Mouse (Mus musculus) embryonic facial prominence, embryonic 10.5 days (tissue): ENCODE measurements around the gene Foxa1. TPM values are rescaled to one million over a fixed set of nuclear protein-coding genes. Genes with fewer than 3 reads are reported as not detected.

Experiments used
- DNase-seq: peaks from one replicate; pipeline ENCODE4 v3.0.0-alpha.2; 2017; ENCODE audit warnings: low spot score
- H3K27ac ChIP-seq: fragments of 300-500 bp; sonication (generic); replicated peaks from 2 replicates; pipeline ENCODE4 v1.5.1; 2016; ENCODE audit warnings: mild to moderate bottlenecking
- H3K27me3 ChIP-seq: fragments of 300-500 bp; sonication (generic); replicated peaks from 2 replicates; pipeline ENCODE4 v1.6.1; 2016; ENCODE audit warnings: low read depth, mild to moderate bottlenecking; ENCODE audit not compliant: poor library complexity, severe bottlenecking
- H3K36me3 ChIP-seq: fragments of 300-500 bp; sonication (generic); replicated peaks from 2 replicates; pipeline ENCODE4 v1.6.1; 2016; ENCODE audit warnings: mild to moderate bottlenecking, moderate library complexity
- H3K4me1 ChIP-seq: fragments of 300-500 bp; sonication (generic); 2 replicates; pipeline ENCODE4 v1.6.1; 2016
- H3K4me3 ChIP-seq: fragments of 300-500 bp; sonication (generic); 2 replicates; pipeline ENCODE4 v1.5.1; 2016; ENCODE audit warnings: mild to moderate bottlenecking, moderate library complexity
- H3K9me3 ChIP-seq: fragments of 300-500 bp; sonication (generic); 2 replicates; pipeline ENCODE4 v1.6.1; 2016; ENCODE audit warnings: mild to moderate bottlenecking
- WGBS: fragments of 180-500 bp; shearing (Covaris S2); methylation state at CpG from one replicate; pipeline ENCODE4 v1.1.7; 2016; 5-methylcytosine and 5-hydroxymethylcytosine counted together
- polyA plus RNA-seq: library from polyadenylated mRNA; unstranded; fragments of >200 nt; fragmentation: Nextera tagmentation; extraction: Ambion mirVana; gene quantifications from 2 replicates; pipeline ENCODE4 v1.2.1, GENCODE M21; 2016

The Foxa1 gene
- polyA plus RNA-seq, 1 experiment from 2014 or later: 0.72 TPM

GRCm38 (mm10) chr12:57537791-57538587 is 8.7 kb downstream of the Foxa1 start:
- under 1% methylated on average over 21 of the region's 21 CpGs for WGBS

GRCm38 (mm10) chr12:57536909-57537670 is 9.6 kb downstream of the Foxa1 start:
- H3K4me1 ChIP-seq: peaks cover 27% of the 10 kb centered on the region
- no peak overlapping the region for H3K27ac ChIP-seq
- WGBS: 3% methylated on average over 11 of the region's 11 CpGs
- peak; percentile 50 for DNase-seq
- H3K36me3 ChIP-seq: no peaks in the 10 kb centered on the region
- no peaks in the 10 kb centered on the region for H3K9me3 ChIP-seq
- peaks cover 100% of the 10 kb centered on the region for H3K27me3 ChIP-seq
- H3K4me3 ChIP-seq: no peak overlapping the region

More at GRCm38 (mm10) chr12:57537791-57538587, 8.7 kb downstream of the Foxa1 start:
- Histone ChIP-seq H3K4me1 (peaks cover 36% of the 10 kb centered on the region), H3K9me3 (no peaks in the 10 kb centered on the region), H3K36me3 (no peaks in the 10 kb centered on the region), H3K27me3 (peaks cover 100% of the 10 kb centered on the region), H3K4me3 (peak overlapping the region; percentile 51), H3K27ac (no peak overlapping the region)
- no peak for DNase-seq

GRCm38 (mm10) chr12:57536056-57536908 is 10.4 kb downstream of the Foxa1 start:
- H3K36me3 ChIP-seq: no peaks in the 10 kb centered on the region
- H3K4me3 ChIP-seq: no peak overlapping the region
- H3K27ac ChIP-seq: no peak overlapping the region
- 1% methylated on average over 25 of the region's 25 CpGs for WGBS
- H3K4me1 ChIP-seq: peaks cover 24% of the 10 kb centered on the region
- no peaks in the 10 kb centered on the region for H3K9me3 ChIP-seq
- peaks cover 100% of the 10 kb centered on the region for H3K27me3 ChIP-seq
- DNase-seq: peak; percentile 47

- Histone ChIP-seq H3K9me3 (no peaks in the 10 kb centered on the region), H3K27me3 (peaks cover 100% of the 10 kb centered on the region), H3K4me1 (peaks cover 31% of the 10 kb centered on the region), H3K36me3 (no peaks in the 10 kb centered on the region), H3K4me3 (peak overlapping the region; percentile 41), H3K27ac (no peak overlapping the region)
- WGBS: under 1% methylated on average over 39 of the region's 39 CpGs
- DNase-seq: peak; percentile 52
Measured at GRCm38 (mm10) chr12:57534879-57535611, 11.7 kb downstream of the Foxa1 start.

GRCm38 (mm10) chr12:57534517-57534878 is 12.2 kb downstream of the Foxa1 start:
- H3K4me1 ChIP-seq: peaks cover 31% of the 10 kb centered on the region
- no peaks in the 10 kb centered on the region for H3K36me3 ChIP-seq
- H3K27ac ChIP-seq: no peak overlapping the region
- DNase-seq: no peak
- 1% methylated on average over 6 of the region's 6 CpGs for WGBS
- H3K4me3 ChIP-seq: peak overlapping the region; percentile 41
- peaks cover 100% of the 10 kb centered on the region for H3K27me3 ChIP-seq
- no peaks in the 10 kb centered on the region for H3K9me3 ChIP-seq

DNA sequence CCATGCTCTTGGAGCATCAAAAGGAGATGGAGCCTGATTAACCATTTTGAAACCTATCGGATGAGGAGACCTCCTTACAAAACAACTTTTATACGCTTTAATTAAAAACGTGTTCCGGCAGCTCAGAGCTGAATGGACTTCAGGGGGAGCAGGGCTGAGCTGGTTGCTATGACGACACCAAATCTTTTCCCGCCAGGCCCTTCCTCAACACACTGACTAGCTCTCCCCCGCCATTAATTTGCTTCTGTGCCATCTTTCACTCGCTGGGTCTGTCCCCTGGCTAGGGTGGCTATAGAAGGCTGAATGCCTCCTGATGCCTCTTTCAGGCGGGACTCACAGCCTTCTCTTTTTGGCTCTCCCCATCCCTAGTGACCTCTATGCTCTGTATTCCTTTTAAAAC is 16.2 kb downstream of the Foxa1 start:
- DNase-seq: no peak
- Histone ChIP-seq H3K27me3 (peaks cover 69% of the 10 kb centered on the region), H3K4me3 (no peak overlapping the region), H3K27ac (no peak overlapping the region), H3K36me3 (no peaks in the 10 kb centered on the region), H3K9me3 (no peaks in the 10 kb centered on the region), H3K4me1 (peaks cover 17% of the 10 kb centered on the region)
- WGBS: 9% methylated on average over 9 of the region's 9 CpGs

DNA sequence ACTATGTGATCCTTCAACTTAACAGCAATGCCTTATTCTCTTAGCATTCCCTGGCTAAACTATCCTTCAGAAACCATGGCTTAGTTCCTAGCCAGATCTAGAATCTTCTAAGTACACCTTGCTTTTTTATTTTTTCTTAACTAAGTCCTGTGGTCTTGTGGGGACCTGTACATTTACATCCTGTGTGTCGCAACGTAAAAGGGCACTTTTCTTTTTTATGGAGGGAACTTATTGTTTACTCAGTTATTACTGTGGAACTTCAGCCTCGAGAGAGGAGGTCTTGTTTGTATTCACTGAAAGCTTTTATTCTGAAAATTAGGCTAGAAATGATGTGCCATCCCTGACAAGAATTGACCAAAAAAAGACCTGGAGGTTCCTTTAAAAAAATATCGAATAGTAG is 18.4 kb downstream of the Foxa1 start:
- Histone ChIP-seq H3K4me3 (no peak overlapping the region), H3K9me3 (no peaks in the 10 kb centered on the region), H3K27ac (no peak overlapping the region), H3K36me3 (no peaks in the 10 kb centered on the region), H3K27me3 (peaks cover 48% of the 10 kb centered on the region), H3K4me1 (peaks cover 6% of the 10 kb centered on the region; the same call in 1 of the 2 replicates)
- 85% methylated on average over 4 of the region's 4 CpGs for WGBS
- DNase-seq: no peak

DNA sequence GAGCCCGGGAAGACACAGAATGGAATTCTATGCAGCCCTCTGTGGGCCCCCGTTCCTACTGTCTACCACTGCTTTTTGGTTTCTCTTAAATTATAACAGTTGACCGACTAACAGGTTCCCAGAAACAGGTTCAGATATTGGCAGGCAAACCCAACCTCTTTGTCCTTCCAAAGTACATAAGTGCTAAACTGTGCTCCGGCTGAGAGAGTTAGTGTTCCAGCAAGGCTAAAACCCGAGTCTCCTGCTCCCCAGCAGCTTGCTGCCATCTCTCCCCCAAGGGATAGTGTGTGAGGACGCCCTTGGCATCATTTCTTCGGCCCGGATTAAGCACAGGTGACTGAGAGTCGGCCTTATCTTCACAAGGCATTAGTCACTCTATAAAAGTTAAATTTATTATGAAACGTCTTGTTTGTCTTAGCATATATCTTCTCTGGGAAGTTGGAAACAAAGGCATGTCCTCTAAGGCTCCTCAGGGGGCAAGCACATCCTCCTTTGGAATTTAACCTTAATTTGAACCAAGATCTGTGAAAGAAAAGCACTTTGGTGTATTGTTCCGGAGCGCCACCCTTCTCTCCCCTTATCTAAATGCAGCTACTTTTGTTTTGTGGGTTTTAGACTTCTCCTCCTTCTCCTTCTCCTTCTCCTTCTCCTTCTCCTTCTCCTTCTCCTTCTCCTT is 30.9 kb downstream of the Foxa1 start:
- Histone ChIP-seq H3K36me3 (no peaks in the 10 kb centered on the region), H3K4me1 (no peaks in the 10 kb centered on the region), H3K27me3 (peaks cover 3% of the 10 kb centered on the region; the same call in 1 of the 2 replicates), H3K9me3 (no peaks in the 10 kb centered on the region), H3K27ac (no peak overlapping the region), H3K4me3 (no peak overlapping the region)
- DNase-seq: no peak
- WGBS: 51% methylated on average over 12 of the region's 12 CpGs

DNA sequence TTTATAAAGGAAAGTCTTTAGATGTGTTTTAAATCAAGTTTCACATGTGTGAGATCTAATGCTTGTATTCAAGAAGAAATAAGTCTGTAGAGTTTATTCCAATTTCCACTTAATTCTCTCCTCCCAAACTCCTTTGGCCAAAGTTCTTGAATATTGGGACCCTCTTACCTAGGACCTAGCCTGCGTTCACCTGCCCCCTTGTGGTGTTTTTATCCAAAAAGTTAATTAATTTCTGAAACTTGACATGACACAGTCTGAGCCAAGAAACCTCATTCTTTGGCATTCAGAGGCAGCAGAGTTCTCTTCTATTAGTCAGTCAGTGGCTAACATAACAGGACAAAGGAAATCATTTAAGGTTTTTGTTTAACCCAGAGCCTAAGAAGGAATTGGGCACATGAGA is 32.2 kb downstream of the Foxa1 start:
- no peaks in the 10 kb centered on the region for H3K9me3 ChIP-seq
- 0 out of 2 replicates have a peak, but pooled peaks cover 3% of the 10 kb centered on the region for H3K27me3 ChIP-seq
- no peak overlapping the region for H3K4me3 ChIP-seq
- WGBS: 69% methylated on average over 1 of the region's 1 CpGs
- DNase-seq: no peak
- H3K4me1 ChIP-seq: no peaks in the 10 kb centered on the region
- H3K27ac ChIP-seq: no peak overlapping the region
- H3K36me3 ChIP-seq: no peaks in the 10 kb centered on the region

- no peak overlapping the region for H3K4me3 ChIP-seq
- H3K4me1 ChIP-seq: no peaks in the 10 kb centered on the region
- no peak for DNase-seq
- H3K9me3 ChIP-seq: no peaks in the 10 kb centered on the region
- no peak overlapping the region for H3K27ac ChIP-seq
- 92% methylated on average over 5 of the region's 5 CpGs for WGBS
- 0 out of 2 replicates have a peak, but pooled peaks cover 3% of the 10 kb centered on the region for H3K27me3 ChIP-seq
- no peaks in the 10 kb centered on the region for H3K36me3 ChIP-seq
Measured at GRCm38 (mm10) chr12:57511560-57511959, 35.2 kb downstream of the Foxa1 start.

GRCm38 (mm10) chr12:57511127-57511526 is 35.6 kb downstream of the Foxa1 start:
- WGBS: 90% methylated on average over 4 of the region's 4 CpGs
- no peak for DNase-seq
- Histone ChIP-seq H3K36me3 (no peaks in the 10 kb centered on the region), H3K27ac (no peak overlapping the region), H3K27me3 (0 out of 2 replicates have a peak, but pooled peaks cover 3% of the 10 kb centered on the region), H3K9me3 (no peaks in the 10 kb centered on the region), H3K4me1 (no peaks in the 10 kb centered on the region), H3K4me3 (no peak overlapping the region)
